Mouse (Mus musculus): Measurements from ENCODE around the gene Cacna1b. TPM values are rescaled to one million over a fixed set of nuclear protein-coding genes. Genes with fewer than 3 reads are reported as not detected.

Gene Cacna1b
- total RNA-seq, 2 experiments from 2014 or later: 0.08 to 0.10 TPM

- no peak for ATAC-seq (replicated peaks; ENCODE audit: poor library complexity)
Measured at GRCm38 (mm10) chr2:24659150-24659775, 103.7 kb downstream of the Cacna1b start.

DNA sequence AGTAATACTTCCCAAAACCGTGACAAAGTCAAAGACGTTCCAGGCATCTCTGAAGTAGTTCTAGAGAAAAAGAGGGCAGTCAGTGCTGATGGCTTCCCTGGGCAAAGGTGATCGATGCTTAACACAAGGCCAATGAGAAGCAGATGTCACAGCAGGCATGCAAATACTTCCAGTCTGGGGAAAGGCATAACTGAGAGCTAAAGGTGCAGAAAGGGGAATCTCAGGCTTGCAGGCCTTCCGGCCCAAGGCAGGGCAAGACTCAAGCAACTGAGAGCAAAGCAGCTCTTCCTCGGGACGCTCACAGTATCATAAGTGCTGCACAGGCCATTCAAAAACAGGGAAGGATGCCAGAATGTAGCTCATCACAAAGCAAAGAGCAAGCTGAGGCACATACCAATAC lies 114.4 kb downstream of the Cacna1b start:
- ATAC-seq (replicated peaks; ENCODE audit: poor library complexity): no peak

DNA sequence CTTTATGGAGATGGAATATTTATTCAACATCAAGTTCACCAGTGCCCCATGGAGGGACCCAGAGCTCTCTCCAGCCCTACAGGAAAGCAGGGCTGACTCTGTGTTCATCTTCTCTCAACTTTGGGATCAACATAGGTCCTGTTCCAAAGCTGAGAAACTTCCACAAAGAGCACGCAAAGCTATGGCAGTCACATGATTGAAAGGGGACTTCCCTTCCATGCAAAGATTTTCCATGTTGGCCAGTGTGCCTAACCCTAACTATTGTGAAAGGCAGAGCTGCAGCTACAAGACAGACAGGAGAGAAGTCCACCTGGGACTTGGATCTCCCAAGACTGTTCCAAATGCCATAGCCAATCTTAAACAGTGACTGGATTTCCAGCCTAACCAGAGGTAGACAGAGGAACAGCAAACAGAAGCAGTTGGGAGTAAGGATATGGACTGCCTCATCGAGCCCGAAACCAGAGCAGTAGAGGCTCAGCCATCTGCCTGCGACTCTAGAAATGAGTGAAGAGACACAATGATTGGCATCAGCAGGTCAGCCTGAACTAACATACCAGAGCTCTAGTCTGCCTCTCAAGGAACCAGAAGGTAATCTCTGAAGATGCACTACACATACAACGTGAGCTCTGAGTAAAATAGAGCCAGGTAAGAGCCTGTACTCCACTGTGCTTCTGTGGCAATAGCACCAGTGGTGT lies 116.4 kb downstream of the Cacna1b start:
- no peak for ATAC-seq (replicated peaks; ENCODE audit: poor library complexity)

GRCm38 (mm10) chr2:24642834-24643233 lies 120.1 kb downstream of the Cacna1b start:
- ATAC-seq (replicated peaks; ENCODE audit: poor library complexity): no peak

GRCm38 (mm10) chr2:24638102-24638954 lies 124.6 kb downstream of the Cacna1b start:
- no peak for ATAC-seq (replicated peaks; ENCODE audit: poor library complexity)

DNA sequence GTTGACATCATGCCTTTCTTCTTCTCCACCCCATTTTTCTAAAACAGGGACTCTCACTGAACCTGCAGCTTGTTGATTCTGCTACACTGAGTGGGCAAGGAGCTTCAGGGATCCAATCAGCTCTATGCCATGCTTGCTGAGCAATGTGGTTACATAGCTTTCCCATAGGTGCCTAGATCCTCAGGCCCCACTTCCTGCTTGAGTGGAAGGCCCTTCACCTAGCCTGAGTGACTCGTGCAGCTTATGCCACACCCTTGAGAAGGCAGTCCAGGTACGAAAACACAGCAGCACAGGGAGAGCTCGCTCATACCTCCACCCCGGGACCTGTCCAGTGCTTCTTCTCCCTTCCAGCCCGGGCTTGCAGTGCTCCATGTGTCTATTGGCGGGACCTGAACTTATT lies 129.3 kb downstream of the Cacna1b start:
- ATAC-seq (replicated peaks; ENCODE audit: poor library complexity): no peak

DNA sequence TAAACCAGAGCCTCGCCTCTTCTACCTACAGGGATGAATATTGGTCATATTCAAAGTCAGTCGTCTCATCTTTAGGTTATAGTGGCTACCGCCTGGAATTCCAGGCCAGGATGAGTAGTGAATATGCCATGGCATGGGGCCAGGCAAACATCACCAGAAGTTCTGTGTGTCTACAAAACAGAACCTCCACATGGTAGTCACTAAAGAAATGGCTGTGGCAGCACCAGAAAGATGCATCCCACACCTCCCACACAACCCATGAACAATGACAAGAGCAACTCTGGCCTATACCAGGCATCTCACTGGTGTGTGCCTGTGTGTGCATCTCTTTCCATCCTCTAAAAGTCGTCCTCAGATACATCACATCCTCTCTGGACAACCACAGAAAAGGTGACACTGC lies 145.8 kb downstream of the Cacna1b start:
- no peak for ATAC-seq (replicated peaks; ENCODE audit: poor library complexity)

- no peak for ATAC-seq (replicated peaks; ENCODE audit: poor library complexity)
Measured at GRCm38 (mm10) chr2:24609789-24610188, 153.2 kb downstream of the Cacna1b start.

- peak; percentile 80 for ATAC-seq (replicated peaks; ENCODE audit: poor library complexity)
Measured at GRCm38 (mm10) chr2:24608765-24609138, 154.2 kb downstream of the Cacna1b start.

DNA sequence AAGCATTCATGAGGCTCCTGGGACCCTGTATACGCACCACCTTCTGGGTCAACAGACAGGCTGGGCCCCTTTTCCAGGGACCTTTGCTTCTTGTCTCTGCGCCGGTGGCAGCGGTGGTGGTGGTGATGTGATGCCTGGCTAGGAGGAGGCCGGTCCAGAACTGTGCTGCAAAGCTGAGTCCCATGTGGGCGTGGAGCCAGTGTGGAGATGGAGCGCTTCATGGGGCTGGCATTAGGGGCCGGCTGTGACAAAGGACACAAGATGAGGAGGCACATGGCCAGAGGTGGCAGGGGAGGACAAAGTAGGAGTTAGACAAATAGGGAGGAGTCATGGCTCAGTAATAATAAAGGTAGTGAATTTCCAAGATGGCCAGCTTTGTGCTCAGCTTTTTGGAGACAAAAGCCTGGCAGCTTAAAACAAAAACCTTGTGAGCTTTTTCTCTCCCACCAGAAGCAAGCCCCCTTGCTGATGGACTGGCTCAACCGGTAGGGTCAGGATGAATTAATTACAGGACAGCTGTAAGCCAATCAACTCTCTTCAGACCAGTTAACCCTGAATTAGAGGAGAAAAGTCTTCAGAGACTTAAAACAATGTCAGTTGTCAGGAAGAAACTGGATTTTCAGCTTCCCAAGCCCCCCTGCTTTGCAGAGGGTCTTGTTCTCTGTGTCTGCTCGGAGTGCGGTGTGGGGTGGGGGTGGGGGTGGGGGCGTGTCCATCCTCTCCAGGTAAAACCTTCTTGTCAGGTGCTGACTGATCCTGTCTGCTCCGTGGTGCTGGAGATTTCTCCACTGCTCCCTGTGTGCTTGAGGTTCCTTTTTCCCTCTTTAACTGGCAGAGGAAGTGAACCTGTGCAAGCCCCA lies 154.8 kb downstream of the Cacna1b start:
- ATAC-seq (replicated peaks; ENCODE audit: poor library complexity): peak; percentile 68; the same call in 1 of the 2 replicates

DNA sequence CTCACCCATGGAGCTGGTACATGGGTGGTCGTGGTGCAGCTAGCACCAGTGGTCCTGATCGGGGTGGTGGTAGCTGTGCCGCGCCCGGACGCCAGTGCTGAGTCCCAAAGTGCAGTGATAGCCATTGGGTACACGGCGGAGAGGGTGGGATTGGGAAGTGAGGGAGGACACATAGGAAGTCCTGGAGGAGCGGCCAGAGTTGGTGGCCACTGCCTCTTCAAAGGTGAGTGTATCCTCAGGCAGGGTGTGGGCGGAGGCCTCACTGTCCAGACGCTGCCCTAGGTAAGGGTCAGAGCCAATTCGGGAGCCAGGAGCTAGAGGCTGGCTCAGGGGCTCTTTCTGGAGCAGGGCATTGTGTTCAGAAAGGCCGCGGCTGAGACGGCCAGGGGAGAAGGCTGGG lies 156.4 kb downstream of the Cacna1b start:
- ATAC-seq (replicated peaks; ENCODE audit: poor library complexity): no peak

GRCm38 (mm10) chr2:24605096-24605495 lies 157.9 kb downstream of the Cacna1b start:
- no peak for ATAC-seq (replicated peaks; ENCODE audit: poor library complexity)

- ATAC-seq (replicated peaks; ENCODE audit: poor library complexity): no peak
Measured at GRCm38 (mm10) chr2:24589426-24589825, 173.5 kb downstream of the Cacna1b start.

DNA sequence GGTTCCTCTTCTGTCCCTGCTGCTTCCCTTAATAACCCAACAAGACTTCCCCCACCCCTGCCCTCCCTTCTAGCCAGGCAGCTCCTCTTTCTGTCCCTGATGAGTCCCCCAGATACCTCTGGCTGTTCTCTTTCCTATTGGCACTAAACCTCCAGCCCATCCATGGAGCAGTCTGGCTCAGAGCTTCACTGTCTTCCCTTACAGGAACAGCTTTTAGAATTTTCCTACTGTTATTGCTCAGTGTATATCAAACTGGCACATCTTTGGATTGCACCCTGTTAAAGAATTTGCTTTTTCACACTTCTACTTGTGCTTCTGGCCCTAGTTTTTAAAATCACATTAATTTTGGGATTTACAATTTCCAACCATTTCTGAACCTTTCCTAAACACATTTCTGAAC lies 175.0 kb downstream of the Cacna1b start:
- ATAC-seq (replicated peaks; ENCODE audit: poor library complexity): no peak

DNA sequence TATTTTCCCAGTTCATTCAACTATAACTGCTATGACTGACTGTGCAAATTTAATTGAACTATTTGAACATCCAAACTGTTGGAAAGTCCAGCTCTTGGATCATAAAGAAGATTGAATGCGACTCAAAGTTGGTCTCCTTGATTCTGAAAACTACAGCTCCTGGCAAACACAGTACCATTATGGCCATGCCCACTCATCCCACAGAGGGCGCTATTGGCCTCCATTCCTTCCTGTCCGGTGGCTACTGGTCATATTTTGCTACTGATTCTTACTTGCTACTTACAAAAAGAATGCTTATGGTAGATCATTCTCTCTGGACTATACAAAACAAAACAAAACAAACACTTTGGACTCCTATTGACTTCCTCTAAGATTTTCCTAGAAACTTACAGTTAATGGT lies 188.3 kb downstream of the Cacna1b start:
- 0 out of 2 replicates have a peak, but pooled peaks have one; percentile 58 for ATAC-seq (replicated peaks; ENCODE audit: poor library complexity)

DNA sequence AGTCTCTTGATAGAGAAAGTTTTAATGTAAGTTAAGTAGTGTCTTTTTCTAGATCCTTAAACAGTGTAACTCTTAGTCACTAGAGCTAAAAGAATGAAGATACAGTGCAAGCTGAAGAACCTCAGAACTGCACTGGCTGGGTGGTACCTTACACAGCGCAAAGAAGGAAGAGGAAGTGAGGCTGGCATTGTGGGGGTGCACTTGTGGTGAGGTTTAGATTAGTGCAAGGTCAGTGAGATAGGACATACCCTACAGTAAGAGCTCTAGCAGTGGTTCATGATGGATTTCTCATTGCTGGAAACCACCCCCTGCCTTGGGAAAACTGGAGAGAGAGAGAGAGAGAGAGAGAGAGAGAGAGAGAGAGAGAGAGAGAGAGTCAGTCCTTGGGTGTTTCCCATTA lies 192.0 kb downstream of the Cacna1b start:
- ATAC-seq (replicated peaks; ENCODE audit: poor library complexity): peak; percentile 94

DNA sequence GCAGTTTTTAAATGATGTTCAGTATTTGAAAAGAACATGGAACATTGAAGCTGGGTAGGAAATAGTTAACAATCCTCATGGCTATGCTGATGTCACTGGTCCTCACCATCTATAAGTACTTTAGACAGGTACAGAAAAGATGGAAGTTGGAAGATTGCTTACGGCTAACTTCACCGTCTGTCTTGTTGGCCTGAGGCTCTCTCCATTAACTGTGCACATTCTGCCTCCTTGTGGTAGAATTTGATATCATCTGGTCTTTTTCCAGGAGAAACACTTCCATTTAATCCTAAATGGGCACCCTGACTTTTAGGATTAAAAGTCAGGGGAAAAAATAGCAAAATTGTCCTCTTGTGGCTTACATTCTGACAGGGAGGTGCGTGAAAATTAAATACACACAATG lies 194.4 kb downstream of the Cacna1b start:
- ATAC-seq (replicated peaks; ENCODE audit: poor library complexity): peak; percentile 33; the same call in 1 of the 2 replicates

- ATAC-seq (replicated peaks; ENCODE audit: poor library complexity): no peak
Measured at GRCm38 (mm10) chr2:24562547-24563290, 200.2 kb downstream of the Cacna1b start.

GRCm38 (mm10) chr2:24561946-24562345 lies 201.0 kb downstream of the Cacna1b start:
- no peak for ATAC-seq (replicated peaks; ENCODE audit: poor library complexity)

DNA sequence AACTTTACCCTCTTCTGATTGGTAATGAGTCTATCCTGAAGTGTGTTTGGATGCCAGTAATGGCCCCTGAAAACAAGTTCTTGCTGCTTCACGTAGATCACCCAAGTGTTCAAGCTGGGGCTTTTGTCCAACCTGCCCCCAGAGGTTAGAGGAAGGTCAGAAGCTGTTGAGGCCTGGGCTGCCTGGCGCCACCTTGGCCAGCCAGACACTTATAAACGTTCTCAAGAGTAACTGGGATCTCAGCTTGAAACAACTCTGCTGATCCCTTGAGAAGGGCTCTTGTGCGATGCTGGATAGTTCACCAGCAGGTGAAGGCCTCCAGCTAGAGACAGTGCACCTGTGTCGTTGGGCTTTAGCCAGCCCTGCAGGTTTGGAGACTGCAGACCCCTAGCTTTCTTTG lies 202.8 kb downstream of the Cacna1b start:
- ATAC-seq (replicated peaks; ENCODE audit: poor library complexity): no peak

Measured in megakaryocyte progenitor cell, adult 5-6 weeks (primary cell).